Mouse (Mus musculus) kidney, adult 2 months (tissue): ENCODE measurements at regions not wholly inside any gene's neighbourhood (a gene's known extent, or its start where the extent isn't known, plus 50 kb on each side); places are given as distances from the start of the nearest gene placed in this dataset.

Source experiments
- CTCF ChIP-seq: fragments of 200-500 bp; conservative IDR thresholded peaks from 2 replicates; pipeline ENCODE4 v1.5.1; 2011; ENCODE audit warnings: low read depth, mild to moderate bottlenecking, control low read depth, low read length, moderate library complexity, mixed read lengths; ENCODE audit not compliant: insufficient read depth, insufficient read length
- POLR2A ChIP-seq: fragments of 200-500 bp; IDR thresholded peaks from one replicate; pipeline ENCODE4 v1.6.1; 2011; ENCODE audit warnings: low read depth, low read length, control low read depth

GRCm38 (mm10) chr8:128268010-128268409, 90.4 kb upstream of the Nrp1 start:
- TF ChIP-seq CTCF = no peak
- TF ChIP-seq POLR2A = no peak
